Mouse (Mus musculus) myocyte (in vitro differentiated cells): ENCODE measurements around the gene Brms1.

Experiments used
- CEBPB ChIP-seq: IDR thresholded peaks from 2 replicates; pipeline ENCODE4 v1.6.1; 2011; ENCODE audit warnings: mild to moderate bottlenecking, moderate library complexity; ENCODE audit not compliant: poor library complexity, insufficient read depth, severe bottlenecking
- E2F4 ChIP-seq: IDR thresholded peaks from one replicate; pipeline ENCODE4 v1.6.1; 2011; ENCODE audit warnings: mild to moderate bottlenecking, control low read depth, moderate library complexity; ENCODE audit not compliant: insufficient read depth
- MAX ChIP-seq: IDR thresholded peaks from one replicate; pipeline ENCODE4 v1.6.1; 2011; ENCODE audit warnings: low read depth, mild to moderate bottlenecking, control low read depth
- MYOD1 ChIP-seq, 3 experiments: IDR thresholded peaks; one replicate each; pipeline ENCODE4 v1.6.1; 2011; ENCODE audit warnings: control low read depth in 2 of 3, low read depth in 2 of 3, mild to moderate bottlenecking in 2 of 3, moderate library complexity in 1 of 3; ENCODE audit not compliant: insufficient read length in 2 of 3, control insufficient read depth in 1 of 3
- MYOG ChIP-seq, 3 experiments: IDR thresholded peaks; one replicate each; pipeline ENCODE4 v1.6.1; 2011; ENCODE audit warnings: control low read depth in 2 of 3, low read depth in 2 of 3, mild to moderate bottlenecking in 2 of 3; ENCODE audit not compliant: insufficient read length in 2 of 3, control insufficient read depth in 1 of 3, insufficient read depth in 1 of 3
- POLR2A ChIP-seq: IDR thresholded peaks from one replicate; pipeline ENCODE4 v1.6.1; 2011; ENCODE audit warnings: low read depth, mild to moderate bottlenecking, control low read depth, moderate library complexity; ENCODE audit not compliant: insufficient read length
- POLR2AphosphoS2 ChIP-seq: IDR thresholded peaks from one replicate; pipeline ENCODE4 v1.6.1; 2011; ENCODE audit warnings: low read depth, control low read depth; ENCODE audit not compliant: insufficient read length
- REST ChIP-seq: IDR thresholded peaks from one replicate; pipeline ENCODE4 v1.6.1; 2011; ENCODE audit warnings: mild to moderate bottlenecking, control low read depth, moderate library complexity; ENCODE audit not compliant: insufficient read depth, insufficient read length
- SRF ChIP-seq: IDR thresholded peaks from one replicate; pipeline ENCODE4 v1.6.1; 2011; ENCODE audit warnings: low read depth; ENCODE audit not compliant: control insufficient read depth, insufficient read length
- TCF12 ChIP-seq: IDR thresholded peaks from one replicate; pipeline ENCODE4 v1.6.1; 2011; ENCODE audit warnings: mild to moderate bottlenecking, control low read depth; ENCODE audit not compliant: poor library complexity, insufficient read depth, severe bottlenecking
- TCF3 ChIP-seq: IDR thresholded peaks from one replicate; pipeline ENCODE4 v1.6.1; 2011; ENCODE audit warnings: low read depth, control low read depth; ENCODE audit not compliant: insufficient read length
- USF1 ChIP-seq: IDR thresholded peaks from one replicate; pipeline ENCODE4 v1.6.1; 2011; ENCODE audit warnings: low read depth, mild to moderate bottlenecking, control low read depth, moderate library complexity

DNA sequence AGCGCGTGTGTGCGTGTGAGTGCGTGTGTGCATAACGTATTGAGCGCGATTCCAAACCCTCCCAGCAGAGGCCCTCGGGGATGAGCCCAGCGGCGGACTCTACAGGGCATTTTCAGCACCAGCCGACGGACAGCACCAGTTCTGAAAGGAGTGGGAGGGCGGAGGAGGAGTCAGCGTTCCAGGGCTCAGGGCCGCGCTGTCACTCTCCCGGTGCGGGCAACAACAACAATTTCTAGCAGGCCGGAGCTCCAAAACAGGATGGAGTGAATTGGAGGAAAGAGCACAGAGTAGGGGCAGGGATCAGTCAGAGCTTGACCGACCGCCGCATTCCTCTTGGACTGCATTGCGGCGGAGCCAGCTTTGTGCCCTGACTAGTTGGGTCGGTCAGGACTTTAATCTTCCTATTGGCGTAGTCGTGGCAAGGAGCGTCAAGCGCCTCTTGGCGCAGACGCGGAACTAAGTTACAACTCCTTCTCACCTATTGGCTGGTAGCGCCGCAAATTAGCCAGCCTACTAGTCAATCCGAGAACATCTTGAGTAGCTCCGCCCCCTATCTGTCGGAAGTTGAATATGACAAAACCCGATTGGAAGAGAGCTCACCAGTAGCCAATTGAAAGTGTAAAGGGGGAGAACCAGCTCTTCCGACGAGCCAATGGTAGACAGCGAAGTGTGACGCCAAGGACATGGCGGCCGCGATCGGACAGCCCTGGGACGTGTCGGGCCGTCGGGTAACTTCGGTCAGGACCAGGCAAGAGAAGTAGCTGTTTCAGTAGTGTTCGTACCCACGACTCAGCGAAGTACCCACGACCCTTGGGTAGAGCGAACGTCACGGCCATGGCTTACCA lies 47.0 kb downstream of the Brms1 start, which contains the start of gene Yif1a:
- TF ChIP-seq CEBPB = no peak
- no peak for TF ChIP-seq MYOD1 (IDR thresholded peaks at IDR 0.05; ENCODE audit: control insufficient read depth in 1 of 3, insufficient read length in 2 of 3, low read depth in 2 of 3)
- no peak for TF ChIP-seq USF1
- peak; percentile 91 for TF ChIP-seq POLR2A
- TF ChIP-seq TCF12 = no peak
- no peak for TF ChIP-seq MAX
- TF ChIP-seq POLR2AphosphoS2 = peak; percentile 90
- TF ChIP-seq MYOG (IDR thresholded peaks at IDR 0.05; ENCODE audit: control insufficient read depth in 1 of 3, insufficient read depth in 1 of 3, insufficient read length in 2 of 3, low read depth in 2 of 3) = no peak
- no peak for TF ChIP-seq E2F4
- no peak for TF ChIP-seq TCF3
- TF ChIP-seq SRF = no peak
- peak; percentile 88 for TF ChIP-seq REST
